Mouse (Mus musculus) left cerebral cortex, postnatal 25 days (tissue): Measurements from ENCODE around the gene Hsd17b2. TPM values are rescaled to one million over a fixed set of nuclear protein-coding genes. Genes with fewer than 3 reads are reported as not detected.
A peak's percentile ranks its signal among the peaks of the same experiment; 100 is the strongest.

Experiments used
- DNase-seq, 2 experiments: peaks; one replicate each; pipeline ENCODE4 v3.0.0; 2022; ENCODE audit warnings: low spot score in 2 of 2, mixed read lengths in 1 of 2
- intact Hi-C: fragments of 180-260 bp; cut with DNase I; formaldehyde crosslinking; loops from one replicate; pipeline ENCODE4 v1.15.1; 2025
- total RNA-seq, 2 experiments: library from RNA; stranded (reverse); gene quantifications; 2 replicates each; pipeline ENCODE4 v1.2.3; 2021

Gene Hsd17b2
- total RNA-seq, 2 experiments from 2014 or later: 0.55 TPM; not detected in 1

GRCm38 (mm10) chr8:117765947-117766346, 64.2 kb downstream of the Hsd17b2 start:
- DNase-seq: no peak
- intact Hi-C loops: no loop called here

- DNase-seq: no peak
- intact Hi-C loops: no loop called here
These were observed 67.3 kb downstream of the Hsd17b2 start for GRCm38 (mm10) chr8:117768971-117769370.

GRCm38 (mm10) chr8:117771115-117771836, 69.6 kb downstream of the Hsd17b2 start:
- no peak for DNase-seq
- intact Hi-C loops: no loop called here

GRCm38 (mm10) chr8:117772126-117772525, 70.4 kb downstream of the Hsd17b2 start:
- intact Hi-C loops: loop anchor here (1.0 kb wide), 1 partner anchor 91 kb away; no protein-coding TSS in a partner anchor

GRCm38 (mm10) chr8:117772597-117772996, 70.9 kb downstream of the Hsd17b2 start:
- intact Hi-C loops: loop anchor here (1.0 kb wide), 1 partner anchor 91 kb away; no protein-coding TSS in a partner anchor
- no peak for DNase-seq

More at GRCm38 (mm10) chr8:117772126-117772525, 70.4 kb downstream of the Hsd17b2 start:
- DNase-seq: peak in 1 of 2 experiments; percentile 19

- DNase-seq: no peak
- intact Hi-C loops: no loop called here
These were observed 73.9 kb downstream of the Hsd17b2 start for GRCm38 (mm10) chr8:117775626-117776025.

GRCm38 (mm10) chr8:117776075-117776474, 74.4 kb downstream of the Hsd17b2 start:
- intact Hi-C loops: no loop called here

GRCm38 (mm10) chr8:117778531-117779322, 77.0 kb downstream of the Hsd17b2 start:
- peak in 1 of 2 experiments; percentile 16 for DNase-seq
- intact Hi-C loops: no loop called here

More at GRCm38 (mm10) chr8:117776075-117776474, 74.4 kb downstream of the Hsd17b2 start:
- DNase-seq: no peak

- DNase-seq: peak in 1 of 2 experiments; percentile 19
- intact Hi-C loops: no loop called here
These were observed 77.6 kb downstream of the Hsd17b2 start for GRCm38 (mm10) chr8:117779344-117779743.

- DNase-seq: no peak
- intact Hi-C loops: no loop called here
These were observed 79.8 kb downstream of the Hsd17b2 start for GRCm38 (mm10) chr8:117781375-117782129.

GRCm38 (mm10) chr8:117783021-117783420, 81.3 kb downstream of the Hsd17b2 start:
- intact Hi-C loops: no loop called here

GRCm38 (mm10) chr8:117786428-117786827, 84.7 kb downstream of the Hsd17b2 start:
- intact Hi-C loops: no loop called here
- no peak for DNase-seq

More at GRCm38 (mm10) chr8:117783021-117783420, 81.3 kb downstream of the Hsd17b2 start:
- no peak for DNase-seq

- intact Hi-C loops: no loop called here
- no peak for DNase-seq
These were observed 91.0 kb downstream of the Hsd17b2 start for GRCm38 (mm10) chr8:117792616-117793144.

- DNase-seq: no peak
- intact Hi-C loops: no loop called here
These were observed 92.9 kb downstream of the Hsd17b2 start for GRCm38 (mm10) chr8:117794581-117794980.

GRCm38 (mm10) chr8:117796464-117796863, 94.8 kb downstream of the Hsd17b2 start:
- DNase-seq: no peak
- intact Hi-C loops: no loop called here

GRCm38 (mm10) chr8:117798066-117798465, 96.4 kb downstream of the Hsd17b2 start:
- DNase-seq: no peak
- intact Hi-C loops: no loop called here

- DNase-seq: peak; percentile 95 to 97
- intact Hi-C loops: no loop called here
These were observed 100.0 kb downstream of the Hsd17b2 start, which contains the start of gene Mphosph6 for GRCm38 (mm10) chr8:117801443-117802298. Gene Mphosph6, minus strand, starts transcription at chr8:117801943.

GRCm38 (mm10) chr8:117802299-117802689, 100.6 kb downstream of the Hsd17b2 start:
- no peak for DNase-seq
- intact Hi-C loops: no loop called here

GRCm38 (mm10) chr8:117805419-117805818, 103.7 kb downstream of the Hsd17b2 start:
- no peak for DNase-seq
- intact Hi-C loops: no loop called here
